Mouse (Mus musculus) limb, embryonic 13.5 days (tissue): ENCODE measurements around the gene Mapk1ip1l. TPM values are rescaled to one million over a fixed set of nuclear protein-coding genes. Genes with fewer than 3 reads are reported as not detected.
A peak's percentile ranks its signal among the peaks of the same experiment; 100 is the strongest.

ENCODE experiments used
- ATAC-seq: fragments of 200-750 bp; cut with Nextera tagmentation; 2 replicates; pipeline ENCODE4 v1.8.0; 2017; ENCODE audit warnings: low read depth, moderate number of reproducible peaks, moderate TSS enrichment; ENCODE audit not compliant: low FRiP score
- H3K27ac ChIP-seq: fragments of 300-500 bp; sonication (generic); 2 replicates; pipeline ENCODE4 v1.5.1; 2015; ENCODE audit warnings: inconsistent platforms, mild to moderate bottlenecking, moderate library complexity
- H3K27me3 ChIP-seq: fragments of 300-500 bp; sonication (generic); 2 replicates; pipeline ENCODE4 v1.6.1; 2015; ENCODE audit warnings: mild to moderate bottlenecking, inconsistent platforms
- H3K36me3 ChIP-seq: fragments of 300-500 bp; sonication (generic); 2 replicates; pipeline ENCODE4 v1.6.1; 2015; ENCODE audit warnings: inconsistent platforms, mild to moderate bottlenecking, moderate library complexity
- H3K4me1 ChIP-seq: fragments of 300-500 bp; sonication (generic); 2 replicates; pipeline ENCODE4 v1.6.1; 2015; ENCODE audit warnings: inconsistent platforms
- H3K4me2 ChIP-seq: fragments of 300-500 bp; sonication (generic); replicated peaks from 2 replicates; pipeline ENCODE4 v1.6.1; 2015; ENCODE audit warnings: inconsistent platforms, mild to moderate bottlenecking, moderate library complexity
- H3K4me3 ChIP-seq: fragments of 300-500 bp; sonication (generic); 2 replicates; pipeline ENCODE4 v1.5.1; 2015; ENCODE audit warnings: moderate library complexity, mild to moderate bottlenecking, inconsistent platforms
- H3K9ac ChIP-seq: fragments of 300-500 bp; sonication (generic); 2 replicates; pipeline ENCODE4 v1.6.1; 2015; ENCODE audit warnings: mild to moderate bottlenecking, inconsistent platforms
- H3K9me3 ChIP-seq: fragments of 300-500 bp; sonication (generic); 2 replicates; pipeline ENCODE4 v1.6.1; 2016; ENCODE audit warnings: inconsistent platforms
- WGBS: fragments of 180-500 bp; shearing (Covaris S2); methylation state at CpG from one replicate; pipeline ENCODE4 v1.1.7; 2015; 5-methylcytosine and 5-hydroxymethylcytosine counted together
- polyA plus RNA-seq: library from polyadenylated mRNA; unstranded; fragments of >200 nt; fragmentation: Nextera tagmentation; extraction: Ambion mirVana; gene quantifications from 2 replicates; pipeline ENCODE4 v1.2.1, GENCODE M21; 2015

Gene Mapk1ip1l
- polyA plus RNA-seq, 1 experiment from 2014 or later, result 79.3 TPM

DNA sequence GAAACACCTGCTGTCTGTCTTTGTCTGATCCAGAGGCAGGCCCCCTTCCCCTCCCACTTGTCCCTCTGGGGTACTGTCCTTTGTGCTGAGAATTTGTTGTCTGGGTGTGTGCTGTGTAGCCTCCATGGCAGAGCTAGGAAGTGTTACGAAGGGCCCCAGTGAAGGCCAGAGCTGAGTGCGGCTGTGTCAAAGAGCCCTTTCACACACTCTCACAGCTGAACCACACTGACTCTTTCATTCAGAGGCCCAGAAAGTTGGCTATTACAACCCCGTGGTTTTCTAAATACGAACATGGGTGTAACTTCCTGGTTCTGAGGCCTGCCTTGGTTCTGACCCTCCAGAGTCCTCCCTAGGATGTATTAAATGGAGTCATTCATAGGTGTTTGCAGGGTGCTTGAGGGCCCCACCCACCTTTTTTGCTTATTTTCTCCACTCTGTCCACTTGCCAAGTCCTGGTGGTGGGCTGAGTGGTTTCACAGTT is 43.8 kb downstream of the Mapk1ip1l start:
- Histone ChIP-seq H3K36me3 (no peaks in the 10 kb centered on the region), H3K27ac (no peak overlapping the region; the same call in 1 of the 2 replicates), H3K9ac (no peak overlapping the region), H3K9me3 (no peaks in the 10 kb centered on the region), H3K4me1 (peaks cover 5% of the 10 kb centered on the region; the same call in 1 of the 2 replicates), H3K4me3 (no peak overlapping the region), H3K27me3 (no peaks in the 10 kb centered on the region), H3K4me2 (no peak overlapping the region)
- 69% methylated on average over 4 of the region's 4 CpGs for WGBS
- peak; percentile 87 for ATAC-seq

- H3K4me3 ChIP-seq, result no peak overlapping the region
- H3K36me3 ChIP-seq, result no peaks in the 10 kb centered on the region
- no peak for ATAC-seq
- H3K9me3 ChIP-seq, result no peaks in the 10 kb centered on the region
- no peaks in the 10 kb centered on the region for H3K4me1 ChIP-seq
- no peak overlapping the region for H3K9ac ChIP-seq
- WGBS, result 79% methylated on average over 1 of the region's 1 CpGs
- no peaks in the 10 kb centered on the region for H3K27me3 ChIP-seq
- no peak overlapping the region for H3K27ac ChIP-seq
- no peak overlapping the region for H3K4me2 ChIP-seq
Measured at GRCm38 (mm10) chr14:47346715-47347114, 48.6 kb downstream of the Mapk1ip1l start.

DNA sequence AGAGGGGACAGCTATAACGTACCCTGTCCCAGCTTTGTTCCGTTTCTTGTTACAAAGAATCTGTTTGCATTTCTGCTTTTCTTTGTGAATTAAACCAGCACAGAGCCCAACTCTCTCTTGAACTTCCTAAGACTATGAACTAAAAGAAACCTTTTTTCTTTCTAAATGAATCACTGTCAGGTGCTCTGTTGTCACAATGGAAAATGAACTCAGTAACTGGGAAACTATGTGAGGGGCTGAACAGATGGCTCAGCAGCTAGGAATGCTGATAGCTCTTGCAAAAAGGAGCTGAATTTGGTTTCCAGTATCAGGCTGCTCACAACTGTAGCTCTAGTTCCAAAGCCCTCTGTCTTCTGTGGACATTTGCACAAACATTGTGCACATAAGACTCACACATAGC is 52.9 kb downstream of the Mapk1ip1l start:
- 75% methylated on average over 2 of the region's 2 CpGs for WGBS
- no peaks in the 10 kb centered on the region for H3K4me1 ChIP-seq
- no peak overlapping the region for H3K4me2 ChIP-seq
- no peaks in the 10 kb centered on the region for H3K27me3 ChIP-seq
- H3K9me3 ChIP-seq, result no peaks in the 10 kb centered on the region
- no peak overlapping the region for H3K27ac ChIP-seq
- H3K9ac ChIP-seq, result no peak overlapping the region
- H3K36me3 ChIP-seq, result no peaks in the 10 kb centered on the region
- H3K4me3 ChIP-seq, result no peak overlapping the region
- ATAC-seq, result no peak

- Histone ChIP-seq H3K9ac (no peak overlapping the region), H3K4me1 (no peaks in the 10 kb centered on the region), H3K27ac (no peak overlapping the region), H3K4me2 (no peak overlapping the region), H3K36me3 (no peaks in the 10 kb centered on the region), H3K4me3 (no peak overlapping the region), H3K27me3 (no peaks in the 10 kb centered on the region), H3K9me3 (no peaks in the 10 kb centered on the region)
- no peak for ATAC-seq
- WGBS, result 88% methylated on average over 10 of the region's 10 CpGs
Measured at GRCm38 (mm10) chr14:47352272-47352671, 54.2 kb downstream of the Mapk1ip1l start.

- Histone ChIP-seq H3K4me2 (no peak overlapping the region), H3K9ac (no peak overlapping the region), H3K4me3 (no peak overlapping the region), H3K27ac (no peak overlapping the region), H3K9me3 (no peaks in the 10 kb centered on the region), H3K4me1 (no peaks in the 10 kb centered on the region), H3K27me3 (no peaks in the 10 kb centered on the region), H3K36me3 (no peaks in the 10 kb centered on the region)
- ATAC-seq, result no peak
- 74% methylated on average over 4 of the region's 4 CpGs for WGBS
Measured at GRCm38 (mm10) chr14:47353240-47353639, 55.2 kb downstream of the Mapk1ip1l start.

DNA sequence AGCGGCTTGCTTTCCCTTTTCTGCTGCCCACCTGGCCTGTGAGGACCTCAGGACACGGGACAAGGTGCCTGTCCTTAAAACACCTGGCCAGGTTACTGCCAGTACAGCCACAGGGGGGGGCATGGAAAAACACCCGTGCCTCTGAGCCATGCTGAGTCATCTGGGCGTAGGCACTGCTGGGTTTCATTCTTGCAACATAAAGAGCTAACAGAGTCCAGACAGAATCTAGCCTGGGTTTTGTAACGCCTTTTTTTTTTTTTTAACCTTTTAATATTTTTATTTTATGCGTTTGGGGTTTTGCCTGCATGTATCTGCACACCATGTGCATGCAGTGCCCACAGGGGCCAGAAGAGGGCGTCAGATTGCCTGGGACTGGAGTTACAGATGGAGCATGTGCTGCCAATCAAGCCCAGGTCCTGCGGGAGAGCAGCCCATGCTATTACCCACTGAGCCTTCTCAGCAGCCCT is 56.1 kb downstream of the Mapk1ip1l start:
- Histone ChIP-seq H3K9me3 (no peaks in the 10 kb centered on the region), H3K27ac (no peak overlapping the region), H3K9ac (no peak overlapping the region), H3K4me1 (no peaks in the 10 kb centered on the region), H3K4me2 (no peak overlapping the region), H3K27me3 (no peaks in the 10 kb centered on the region), H3K36me3 (no peaks in the 10 kb centered on the region), H3K4me3 (no peak overlapping the region)
- no peak for ATAC-seq
- WGBS, result 64% methylated on average over 8 of the region's 8 CpGs

- Histone ChIP-seq H3K4me1 (no peaks in the 10 kb centered on the region), H3K9ac (no peak overlapping the region), H3K9me3 (no peaks in the 10 kb centered on the region), H3K27ac (no peak overlapping the region), H3K4me2 (no peak overlapping the region), H3K36me3 (no peaks in the 10 kb centered on the region), H3K4me3 (no peak overlapping the region), H3K27me3 (no peaks in the 10 kb centered on the region)
- WGBS, result 78% methylated on average over 5 of the region's 5 CpGs
- ATAC-seq, result no peak
Measured at GRCm38 (mm10) chr14:47354948-47355347, 56.9 kb downstream of the Mapk1ip1l start.

DNA sequence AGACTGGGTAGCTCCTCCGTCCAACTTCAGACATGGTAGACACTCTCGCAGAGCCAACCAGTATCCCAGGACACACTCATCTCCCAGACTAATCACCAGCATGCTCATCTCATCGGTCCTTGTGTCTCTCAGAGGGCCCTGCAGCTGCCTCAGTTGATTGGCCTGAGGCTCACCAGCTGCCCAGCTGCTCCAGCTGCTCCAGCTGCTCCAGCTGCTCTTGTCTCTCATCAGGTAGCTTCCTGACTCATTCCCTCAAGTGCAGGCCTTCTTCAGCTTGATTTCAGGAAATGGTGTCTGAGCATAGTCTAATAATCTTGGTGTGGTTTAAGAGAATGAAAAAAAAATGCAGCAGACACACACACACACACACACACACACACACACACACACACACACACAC is 58.6 kb downstream of the Mapk1ip1l start:
- no peak overlapping the region for H3K9ac ChIP-seq
- no peak for ATAC-seq
- H3K4me2 ChIP-seq, result no peak overlapping the region
- H3K9me3 ChIP-seq, result no peaks in the 10 kb centered on the region
- no peak overlapping the region for H3K4me3 ChIP-seq
- H3K27me3 ChIP-seq, result no peaks in the 10 kb centered on the region
- no peak overlapping the region for H3K27ac ChIP-seq
- 81% methylated on average over 3 of the region's 3 CpGs for WGBS
- no peaks in the 10 kb centered on the region for H3K4me1 ChIP-seq
- no peaks in the 10 kb centered on the region for H3K36me3 ChIP-seq

GRCm38 (mm10) chr14:47359610-47360009 is 61.5 kb downstream of the Mapk1ip1l start:
- H3K27ac ChIP-seq, result no peak overlapping the region

DNA sequence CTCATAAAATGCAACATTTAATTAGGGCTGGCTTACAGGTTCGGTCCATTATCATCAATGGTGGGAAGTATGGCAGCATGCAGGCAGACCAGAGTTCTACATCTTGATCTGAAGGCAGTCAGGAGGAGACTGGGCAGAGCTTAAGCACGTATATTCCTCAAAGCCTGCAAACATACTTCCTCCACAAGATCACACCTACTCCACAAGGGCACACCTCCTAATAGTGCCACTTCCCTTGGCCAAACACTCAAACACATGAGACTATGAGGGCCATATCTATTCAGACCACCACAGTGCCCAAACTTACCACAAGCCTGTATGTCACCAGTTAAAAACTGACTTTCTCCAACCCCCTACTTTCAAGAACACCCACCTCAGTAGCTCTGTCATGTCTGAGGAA is 63.4 kb downstream of the Mapk1ip1l start:
- H3K4me1 ChIP-seq, result 0 out of 2 replicates have a peak, but pooled peaks cover 6% of the 10 kb centered on the region
- WGBS, result 68% methylated on average over 2 of the region's 2 CpGs
- no peak overlapping the region for H3K4me2 ChIP-seq
- no peak overlapping the region for H3K27ac ChIP-seq
- H3K36me3 ChIP-seq, result no peaks in the 10 kb centered on the region
- no peaks in the 10 kb centered on the region for H3K9me3 ChIP-seq
- ATAC-seq, result no peak
- H3K4me3 ChIP-seq, result no peak overlapping the region
- H3K27me3 ChIP-seq, result peaks cover 11% of the 10 kb centered on the region
- H3K9ac ChIP-seq, result no peak overlapping the region

More at GRCm38 (mm10) chr14:47359610-47360009, 61.5 kb downstream of the Mapk1ip1l start:
- no peaks in the 10 kb centered on the region for H3K4me1 ChIP-seq
- ATAC-seq, result no peak
- 77% methylated on average over 3 of the region's 3 CpGs for WGBS
- H3K9ac ChIP-seq, result no peak overlapping the region
- no peaks in the 10 kb centered on the region for H3K9me3 ChIP-seq
- H3K4me3 ChIP-seq, result no peak overlapping the region
- H3K27me3 ChIP-seq, result 0 out of 2 replicates have a peak, but pooled peaks cover 3% of the 10 kb centered on the region
- H3K36me3 ChIP-seq, result no peaks in the 10 kb centered on the region
- H3K4me2 ChIP-seq, result no peak overlapping the region

GRCm38 (mm10) chr14:47361899-47362298 is 63.8 kb downstream of the Mapk1ip1l start:
- peaks cover 13% of the 10 kb centered on the region for H3K27me3 ChIP-seq
- 88% methylated on average over 9 of the region's 9 CpGs for WGBS
- H3K4me3 ChIP-seq, result no peak overlapping the region
- no peak overlapping the region for H3K4me2 ChIP-seq
- H3K27ac ChIP-seq, result no peak overlapping the region
- 0 out of 2 replicates have a peak, but pooled peaks cover 6% of the 10 kb centered on the region for H3K4me1 ChIP-seq
- H3K9me3 ChIP-seq, result no peaks in the 10 kb centered on the region
- ATAC-seq, result no peak
- no peaks in the 10 kb centered on the region for H3K36me3 ChIP-seq
- H3K9ac ChIP-seq, result no peak overlapping the region

DNA sequence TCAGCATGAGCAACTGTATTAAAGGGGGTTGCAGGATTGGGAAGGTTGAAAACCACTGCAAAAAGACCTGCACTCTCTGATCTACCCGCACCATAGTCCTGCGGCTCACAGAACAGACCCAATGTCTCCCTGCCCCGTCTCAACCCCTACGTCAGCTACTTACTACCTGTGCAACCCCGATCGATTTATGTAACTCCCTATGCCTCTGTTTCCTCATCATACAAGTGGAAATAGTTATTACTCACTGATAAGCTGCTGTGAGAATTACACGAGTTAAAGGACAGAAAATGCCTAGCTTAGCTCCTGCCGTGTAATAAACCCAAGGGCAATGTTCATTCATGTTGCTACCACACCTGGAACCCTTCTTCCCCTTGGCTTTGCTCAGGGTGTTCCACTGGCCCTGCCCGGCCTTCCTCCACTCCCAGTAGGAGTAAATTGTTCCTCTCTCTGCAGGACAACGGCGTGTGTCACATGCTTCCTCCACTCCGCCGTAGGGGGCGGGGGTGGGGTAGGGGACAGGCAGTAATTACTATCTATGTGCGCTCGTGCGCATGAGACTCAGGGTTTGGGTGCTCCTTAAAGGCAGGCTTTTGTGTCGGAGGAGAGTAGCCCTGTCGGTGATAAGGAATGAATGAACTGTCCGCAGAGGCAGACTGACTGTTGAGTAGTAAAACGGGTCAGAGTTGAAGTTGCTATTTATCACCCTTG is 66.8 kb downstream of the Mapk1ip1l start:
- Histone ChIP-seq H3K27me3 (peaks cover 13% of the 10 kb centered on the region), H3K4me2 (peak overlapping the region; percentile 37; the same call in 1 of the 2 replicates), H3K9me3 (no peaks in the 10 kb centered on the region), H3K4me3 (0 out of 2 replicates have a peak overlapping the region, but pooled peaks have one; percentile 3), H3K4me1 (peaks cover 12% of the 10 kb centered on the region), H3K9ac (no peak overlapping the region), H3K27ac (no peak overlapping the region), H3K36me3 (no peaks in the 10 kb centered on the region)
- ATAC-seq, result no peak
- 42% methylated on average over 21 of the region's 21 CpGs for WGBS
